Mouse (Mus musculus) brain, embryonic 18.5 days (tissue): ENCODE measurements around the gene Rps29.

ENCODE experiments used
- DNase-seq: peaks from one replicate; pipeline ENCODE4 v3.0.0-alpha.2; 2012; ENCODE audit warnings: low read depth, low spot score

The Rps29 gene

GRCm38 (mm10) chr12:69158765-69159577 lies at the start of gene Rps29:
Rps29 (minus strand) TSS chr12:69159186.
- peak; percentile 98 for DNase-seq

- no peak for DNase-seq
Measured at GRCm38 (mm10) chr12:69208520-69208919, 49.5 kb upstream of the Rps29 start.

GRCm38 (mm10) chr12:69207926-69208325 lies 48.9 kb upstream of the Rps29 start:
- DNase-seq = no peak

GRCm38 (mm10) chr12:69207396-69207795 lies 48.4 kb upstream of the Rps29 start:
- DNase-seq = no peak

- no peak for DNase-seq
Measured at GRCm38 (mm10) chr12:69204052-69204833, 45.3 kb upstream of the Rps29 start, which contains the start of gene Gm49384. Gm49384 (minus strand) TSS chr12:69204267.

GRCm38 (mm10) chr12:69198985-69199384 lies 40.0 kb upstream of the Rps29 start:
- DNase-seq = no peak

GRCm38 (mm10) chr12:69198164-69198535 lies 39.2 kb upstream of the Rps29 start, which contains the start of gene Dnaaf2:
Dnaaf2 (minus strand) TSS chr12:69198429.
- no peak for DNase-seq

GRCm38 (mm10) chr12:69197378-69198163 lies 38.6 kb upstream of the Rps29 start:
- no peak for DNase-seq

- peak; percentile 52 for DNase-seq
Measured at GRCm38 (mm10) chr12:69196444-69197377, 37.7 kb upstream of the Rps29 start, which contains the start of gene Gm49383. Gm49383 (minus strand) TSS chr12:69197104.

GRCm38 (mm10) chr12:69192637-69193036 lies 33.7 kb upstream of the Rps29 start:
- no peak for DNase-seq

- DNase-seq = no peak
Measured at GRCm38 (mm10) chr12:69191396-69191795, 32.4 kb upstream of the Rps29 start.

GRCm38 (mm10) chr12:69190522-69190921 lies 31.5 kb upstream of the Rps29 start:
- no peak for DNase-seq

GRCm38 (mm10) chr12:69190074-69190473 lies 31.1 kb upstream of the Rps29 start:
- DNase-seq = no peak

- no peak for DNase-seq
Measured at GRCm38 (mm10) chr12:69186811-69187471, 28.0 kb upstream of the Rps29 start.

- DNase-seq = no peak
Measured at GRCm38 (mm10) chr12:69185371-69185770, 26.4 kb upstream of the Rps29 start.

GRCm38 (mm10) chr12:69184342-69185295 lies 25.6 kb upstream of the Rps29 start:
- no peak for DNase-seq

- DNase-seq = peak; percentile 94
Measured at GRCm38 (mm10) chr12:69183583-69184308, 24.8 kb upstream of the Rps29 start, which contains the start of the genes Rpl36al and Mgat2. Rpl36al (minus strand) TSS chr12:69184083. Mgat2 (plus strand) TSS chr12:69184157.

- no peak for DNase-seq
Measured at GRCm38 (mm10) chr12:69181800-69182199, 22.8 kb upstream of the Rps29 start.
